Comparison of ENCODE assay signal across 8 mouse cellular contexts in genomic region chr9:44734524-44735494, GRCm38 (mm10). TPM values are rescaled to one million over a fixed set of nuclear protein-coding genes. Genes with fewer than 3 reads are reported as not detected.
DNase-seq lines count a peak whose midpoint lies in the region; ATAC-seq and TF ChIP-seq lines count a peak whose summit lies in the region.

Gene Phldb1 (minus strand): TSS chr9:44735198.

- H3K9ac ChIP-seq in lung, postnatal 0 days (replicated peaks; ENCODE audit: low read depth): peak within 1 kb of the TSS; percentile 66

- H3K4me3 ChIP-seq in G1E (ENCODE audit: low read depth, low read length): peak within 1 kb of the TSS; percentile 62; the same call in 1 of the 2 replicates
- peak within 1 kb of the TSS; percentile 87 for H3K4me3 ChIP-seq in brown adipose tissue, adult 24 weeks (ENCODE audit: insufficient read depth, low read depth, low read length)
- H3K4me3 ChIP-seq in hindbrain, embryonic 10.5 days: peak within 1 kb of the TSS; percentile 74
- H3K4me3 ChIP-seq in lung, postnatal 0 days (ENCODE audit: low read depth, low read length): peak within 1 kb of the TSS; percentile 62

- no peak for ATAC-seq in G1E (ENCODE audit: extremely low read depth, insufficient number of reproducible peaks, low FRiP score, poor library complexity, severe bottlenecking)
- ATAC-seq in lung, postnatal 0 days: peak; percentile 76

- peaks cover 3% of the 10 kb centered on the region; the same call in 1 of the 2 replicates for H3K9me3 ChIP-seq in G1E (replicated peaks)
- H3K9me3 ChIP-seq in hindbrain, embryonic 10.5 days: no peaks in the 10 kb centered on the region
- H3K9me3 ChIP-seq in lung, postnatal 0 days (ENCODE audit: low read length): 0 out of 2 replicates have a peak, but pooled peaks cover 5% of the 10 kb centered on the region

- TF ChIP-seq EP300 in lung, postnatal 0 days (IDR thresholded peaks at IDR 0.05): no peak

- H3K27ac ChIP-seq in brown adipose tissue, adult 24 weeks (replicated peaks; ENCODE audit: low read depth, low read length): peak within 1 kb of the TSS; percentile 89
- H3K27ac ChIP-seq in hindbrain, embryonic 10.5 days: peak within 1 kb of the TSS; percentile 89
- H3K27ac ChIP-seq in lung, postnatal 0 days (ENCODE audit: low read length): peak within 1 kb of the TSS; percentile 88

- H3K36me3 ChIP-seq in G1E (replicated peaks): no peaks in the 10 kb centered on the region
- H3K36me3 ChIP-seq in hindbrain, embryonic 10.5 days: no peaks in the 10 kb centered on the region
- H3K36me3 ChIP-seq in lung, postnatal 0 days (ENCODE audit: insufficient read depth, low read length): no peaks in the 10 kb centered on the region

- peak within 1 kb of the TSS; percentile 82 for H3K4me2 ChIP-seq in lung, postnatal 0 days (replicated peaks; ENCODE audit: low read depth, low read length)

- peaks cover 50% of the 10 kb centered on the region for H3K4me1 ChIP-seq in G1E (ENCODE audit: insufficient read depth, low read depth, low read length)
- H3K4me1 ChIP-seq in brown adipose tissue, adult 24 weeks (ENCODE audit: control insufficient read depth, insufficient read depth, insufficient read length, low read length): peaks cover 7% of the 10 kb centered on the region; the same call in 1 of the 2 replicates
- H3K4me1 ChIP-seq in hindbrain, embryonic 10.5 days (replicated peaks): peaks cover 52% of the 10 kb centered on the region
- H3K4me1 ChIP-seq in lung, postnatal 0 days (ENCODE audit: insufficient read depth, low read depth, low read length): peaks cover 5% of the 10 kb centered on the region; the same call in 1 of the 2 replicates

- DNase-seq in G1E (ENCODE audit: low spot score): no peak
- peak; percentile 71 for DNase-seq in forelimb bud, embryonic 11.5 days (ENCODE audit: low read depth, low spot score)
- DNase-seq in hindbrain, embryonic 10.5 days (ENCODE audit: low spot score): peak; percentile 77
- peak; percentile 89 for DNase-seq in layer of hippocampus, adult 9-11 months
- peak; percentile 92 for DNase-seq in lung, postnatal 0 days (ENCODE audit: low spot score)
- peak; percentile 84 for DNase-seq in ovary, postnatal 36 days (ENCODE audit: low spot score)
- DNase-seq in urinary bladder, postnatal 36 days (ENCODE audit: low spot score in 2 of 2): peak; percentile 51 to 77

- no peak for TF ChIP-seq CTCF in G1E (IDR thresholded peaks at IDR 0.05; ENCODE audit: low read depth, low read length)
- TF ChIP-seq CTCF in lung, postnatal 0 days (IDR thresholded peaks at IDR 0.05): peak; percentile 66

- WGBS in hindbrain, embryonic 10.5 days: under 1% methylated on average over 47 of the region's 47 CpGs
- WGBS in lung, postnatal 0 days: 2% methylated on average over 40 of the region's 47 CpGs

- peaks cover 49% of the 10 kb centered on the region for H3K27me3 ChIP-seq in G1E (ENCODE audit: insufficient read depth, low read length)
- peaks cover 31% of the 10 kb centered on the region for H3K27me3 ChIP-seq in hindbrain, embryonic 10.5 days (ENCODE audit: insufficient read depth, poor library complexity, severe bottlenecking)
- H3K27me3 ChIP-seq in lung, postnatal 0 days (replicated peaks; ENCODE audit: insufficient read depth, low read length): no peaks in the 10 kb centered on the region

RNA-seq across cellular contexts. Expression of gene Phldb1, which starts in this region (rescaled TPM):
- 2.6 and 4.0 TPM in 2 replicates for total RNA-seq in G1E (2014; fragmentation: Nextera tagmentation)
- total RNA-seq in G1E (2017): 6.4 and 7.4 TPM in 2 replicates
- polyA plus RNA-seq in G1E (2012): 8.1 and 8.8 TPM in 2 replicates
- 19.6 and 27.6 TPM in 2 replicates for polyA plus RNA-seq in brown adipose tissue, adult 24 weeks (2012; ENCODE audit: insufficient read depth, insufficient read length, missing spikeins)
- polyA plus RNA-seq in hindbrain, embryonic 10.5 days (2016; fragmentation: Nextera tagmentation; extraction: Ambion mirVana): 45.4 and 49.5 TPM in 2 replicates
- 21.3 and 21.8 TPM in 2 replicates for polyA plus RNA-seq in lung, postnatal 0 days (2015; fragmentation: Nextera tagmentation; extraction: Ambion mirVana)
